Mouse (Mus musculus): ENCODE measurements at regions not wholly inside any gene's neighbourhood (a gene's known extent, or its start where the extent isn't known, plus 50 kb on each side); places are given as distances from the start of the nearest gene placed in this dataset.

- no peaks in the 10 kb centered on the region for H3K4me1 ChIP-seq (ENCODE audit: control insufficient read depth in 1 of 2, insufficient read depth in 2 of 2, low read length in 2 of 2)
- no peaks in the 10 kb centered on the region for H3K79me2 ChIP-seq (ENCODE audit: control insufficient read depth, insufficient read depth, low read length, poor library complexity)
- H3K36me3 ChIP-seq (ENCODE audit: control insufficient read depth in 1 of 2, insufficient read depth in 2 of 2, low read length in 2 of 2), result no peaks in the 10 kb centered on the region
- no peak overlapping the region for H3K4me3 ChIP-seq (ENCODE audit: control insufficient read depth in 1 of 2, insufficient read depth in 1 of 2, low read depth in 2 of 2, low read length in 2 of 2)
- H3K27ac ChIP-seq (ENCODE audit: control insufficient read depth, low read depth, low read length), result no peak overlapping the region
- no peaks in the 10 kb centered on the region for H3K9me3 ChIP-seq (replicated peaks; ENCODE audit: insufficient read depth, low read length)
- no peaks in the 10 kb centered on the region for H3K27me3 ChIP-seq (ENCODE audit: control insufficient read depth in 1 of 2, insufficient read depth in 2 of 2, low read length in 2 of 2)
- TF ChIP-seq BHLHE40 (IDR thresholded peaks at IDR 0.05; ENCODE audit: borderline replicate concordance, low read depth, low read length), result no peak
- TF ChIP-seq CTCF (IDR thresholded peaks at IDR 0.05 in 2 of 3, conservative IDR thresholded peaks at IDR 0.05 in 1 of 3; ENCODE audit: control insufficient read depth in 1 of 3, insufficient read depth in 1 of 3, low read depth in 2 of 3, low read length in 3 of 3, poor library complexity in 1 of 3, severe bottlenecking in 1 of 3), result no peak
- TF ChIP-seq USF2 (IDR thresholded peaks at IDR 0.05; ENCODE audit: borderline replicate concordance in 1 of 2, insufficient read depth in 1 of 2, low read depth in 1 of 2, low read length in 2 of 2), result no peak
- no peak for TF ChIP-seq MXI1 (IDR thresholded peaks at IDR 0.05; ENCODE audit: low read depth, low read length)
- TF ChIP-seq ZKSCAN1 (IDR thresholded peaks at IDR 0.05; ENCODE audit: low read depth, low read length), result no peak
- H3K9ac ChIP-seq (ENCODE audit: control insufficient read depth, low read depth, low read length, poor library complexity, severe bottlenecking), result no peak overlapping the region
- peak; percentile 7 for DNase-seq (ENCODE audit: low read depth, low spot score)
These were observed 254.5 kb downstream of the Tbc1d1 start for GRCm38 (mm10) chr5:64410621-64411020.

GRCm38 (mm10) chr5:64414519-64414918, 258.4 kb downstream of the Tbc1d1 start:
- TF ChIP-seq MYB (IDR thresholded peaks at IDR 0.05; ENCODE audit: low read depth, low read length), result no peak
- no peak for TF ChIP-seq E2F4 (IDR thresholded peaks at IDR 0.05; ENCODE audit: borderline replicate concordance, low read depth, low read length)
- TF ChIP-seq TCF12 (IDR thresholded peaks at IDR 0.05; ENCODE audit: low read depth, low read length), result no peak
- no peak for TF ChIP-seq UBTF (IDR thresholded peaks at IDR 0.05; ENCODE audit: borderline replicate concordance, insufficient read depth, low read depth, low read length)
- TF ChIP-seq JUND (IDR thresholded peaks at IDR 0.05; ENCODE audit: low read depth, low read length), result no peak
- no peak for TF ChIP-seq ELF1 (IDR thresholded peaks at IDR 0.05; ENCODE audit: low read depth, low read length)
- TF ChIP-seq SMC3 (IDR thresholded peaks at IDR 0.05; ENCODE audit: low read depth, low read length), result no peak
- TF ChIP-seq MYC (IDR thresholded peaks at IDR 0.05; ENCODE audit: low read depth, low read length), result no peak
- TF ChIP-seq ZKSCAN1 (IDR thresholded peaks at IDR 0.05; ENCODE audit: low read depth, low read length), result no peak
- no peak for TF ChIP-seq USF1 (IDR thresholded peaks at IDR 0.05; ENCODE audit: low read depth, low read length)
- TF ChIP-seq MAFK (IDR thresholded peaks at IDR 0.05; ENCODE audit: borderline replicate concordance, low read depth, low read length), result no peak
- TF ChIP-seq TBP (IDR thresholded peaks at IDR 0.05; ENCODE audit: low read depth, low read length), result no peak
- TF ChIP-seq POLR2AphosphoS2 (IDR thresholded peaks at IDR 0.05; ENCODE audit: low read length), result no peak
- no peak for TF ChIP-seq ZMIZ1 (IDR thresholded peaks at IDR 0.05; ENCODE audit: low read depth, low read length)
- no peak for TF ChIP-seq HCFC1 (IDR thresholded peaks at IDR 0.05; ENCODE audit: low read depth, low read length)
- TF ChIP-seq BHLHE40 (IDR thresholded peaks at IDR 0.05; ENCODE audit: borderline replicate concordance, low read depth, low read length), result no peak
- no peak for TF ChIP-seq MXI1 (IDR thresholded peaks at IDR 0.05; ENCODE audit: low read depth, low read length)
- TF ChIP-seq GABPA (IDR thresholded peaks at IDR 0.05; ENCODE audit: low read depth, low read length), result no peak
- no peak for TF ChIP-seq CTCF (IDR thresholded peaks at IDR 0.05 in 2 of 3, conservative IDR thresholded peaks at IDR 0.05 in 1 of 3; ENCODE audit: control insufficient read depth in 1 of 3, insufficient read depth in 1 of 3, low read depth in 2 of 3, low read length in 3 of 3, poor library complexity in 1 of 3, severe bottlenecking in 1 of 3)
- TF ChIP-seq MAZ (IDR thresholded peaks at IDR 0.05; ENCODE audit: low read depth, low read length), result no peak
- Histone ChIP-seq H3K27ac (ENCODE audit: control insufficient read depth, low read depth, low read length) (no peak overlapping the region), H3K4me3 (ENCODE audit: control insufficient read depth in 1 of 2, insufficient read depth in 1 of 2, low read depth in 2 of 2, low read length in 2 of 2) (no peak overlapping the region), H3K9ac (ENCODE audit: control insufficient read depth, low read depth, low read length, poor library complexity, severe bottlenecking) (no peak overlapping the region), H3K79me2 (ENCODE audit: control insufficient read depth, insufficient read depth, low read length, poor library complexity) (no peaks in the 10 kb centered on the region), H3K9me3 (replicated peaks; ENCODE audit: insufficient read depth, low read length) (no peaks in the 10 kb centered on the region), H3K36me3 (ENCODE audit: control insufficient read depth in 1 of 2, insufficient read depth in 2 of 2, low read length in 2 of 2) (no peaks in the 10 kb centered on the region), H3K27me3 (ENCODE audit: control insufficient read depth in 1 of 2, insufficient read depth in 2 of 2, low read length in 2 of 2) (no peaks in the 10 kb centered on the region), H3K4me1 (ENCODE audit: control insufficient read depth in 1 of 2, insufficient read depth in 2 of 2, low read length in 2 of 2) (no peaks in the 10 kb centered on the region)
- no peak for DNase-seq (ENCODE audit: low read depth, low spot score)

Measured in MEL (cell line).